Mouse (Mus musculus): ENCODE results near the gene Fga. TPM values are rescaled to one million over a fixed set of nuclear protein-coding genes. Genes with fewer than 3 reads are reported as not detected.

Gene Fga
- polyA plus RNA-seq, 1 experiment from 2014 or later, result 1,544 TPM

Other genes starting within 250 kb of the Fga start
- gene Rbm46, start 149.6 kb upstream of the Fga start, polyA plus RNA-seq (2015; fragmentation: Nextera tagmentation; extraction: Ambion mirVana), result 0.56 and 0.84 TPM in 2 replicates
- gene Lrat, start 122.1 kb upstream of the Fga start, polyA plus RNA-seq (2015; fragmentation: Nextera tagmentation; extraction: Ambion mirVana), result 1.8 and 2.4 TPM in 2 replicates
- 1,261 and 1,385 TPM in 2 replicates for gene Fgg, start 18.4 kb upstream of the Fga start, polyA plus RNA-seq (2015; fragmentation: Nextera tagmentation; extraction: Ambion mirVana)
- gene Fgb, start 23.8 kb downstream of the Fga start, polyA plus RNA-seq (2015; fragmentation: Nextera tagmentation; extraction: Ambion mirVana), result 794 and 880 TPM in 2 replicates
- 40.9 and 45.1 TPM in 2 replicates for gene Plrg1, start 29.4 kb downstream of the Fga start, polyA plus RNA-seq (2015; fragmentation: Nextera tagmentation; extraction: Ambion mirVana)
- gene Dchs2, start 101.9 kb downstream of the Fga start, polyA plus RNA-seq (2015; fragmentation: Nextera tagmentation; extraction: Ambion mirVana), result 0.01 TPM in 1 of 2 replicates, not detected in the other